Mouse (Mus musculus): ENCODE data around the gene Chst3.

- TF ChIP-seq CTCF (conservative IDR thresholded peaks at IDR 0.05; ENCODE audit: low read length) (no peak), POU5F1 (IDR thresholded peaks at IDR 0.05; ENCODE audit: borderline replicate concordance, low read length) (no peak), NANOG (IDR thresholded peaks at IDR 0.05; ENCODE audit: borderline replicate concordance, low read length) (no peak)
Observed at GRCm38 (mm10) chr10:60197406-60197821, 21.6 kb downstream of the Chst3 start.
